Mouse (Mus musculus) olfactory bulb, adult 2 months (tissue): ENCODE results near the gene Zhx3. TPM values are rescaled to one million over a fixed set of nuclear protein-coding genes. Genes with fewer than 3 reads are reported as not detected.

Experiments used
- H3K27ac ChIP-seq: fragments of 200-500 bp; 2 replicates; pipeline ENCODE4 v1.5.1; 2012; ENCODE audit warnings: low read depth, low read length; ENCODE audit not compliant: insufficient read depth
- H3K4me1 ChIP-seq: fragments of 200-500 bp; 2 replicates; pipeline ENCODE4 v1.6.1; 2012; ENCODE audit warnings: low read length; ENCODE audit not compliant: control insufficient read depth, insufficient read depth
- H3K4me3 ChIP-seq: fragments of 200-500 bp; 2 replicates; pipeline ENCODE4 v1.5.1; 2012; ENCODE audit warnings: mild to moderate bottlenecking, low read depth, low read length, moderate library complexity; ENCODE audit not compliant: insufficient read depth
- CTCF ChIP-seq: fragments of 200-500 bp; IDR thresholded peaks from 2 replicates; pipeline ENCODE4 v1.5.1; 2012; ENCODE audit warnings: low read depth, mild to moderate bottlenecking, low read length, moderate library complexity; ENCODE audit not compliant: insufficient read depth
- POLR2A ChIP-seq: fragments of 200-500 bp; IDR thresholded peaks from 2 replicates; pipeline ENCODE4 v1.6.1; 2012; ENCODE audit warnings: mild to moderate bottlenecking, low read depth, low read length, moderate library complexity; ENCODE audit not compliant: insufficient read depth
- WGBS: fragments of 180-500 bp; shearing (Covaris S2); methylation state at CpG from one replicate; pipeline ENCODE4 v1.1.7; 2018; 5-methylcytosine and 5-hydroxymethylcytosine counted together
- polyA plus RNA-seq: library from polyadenylated mRNA; stranded (reverse); fragments of >200 nt; gene quantifications from 2 replicates; pipeline ENCODE4 v1.2.4, GENCODE M21; 2012; ENCODE audit warnings: low replicate concordance; ENCODE audit not compliant: missing spikeins, insufficient read depth, insufficient read length

Gene Zhx3
- polyA plus RNA-seq, 1 experiment = not detected

DNA sequence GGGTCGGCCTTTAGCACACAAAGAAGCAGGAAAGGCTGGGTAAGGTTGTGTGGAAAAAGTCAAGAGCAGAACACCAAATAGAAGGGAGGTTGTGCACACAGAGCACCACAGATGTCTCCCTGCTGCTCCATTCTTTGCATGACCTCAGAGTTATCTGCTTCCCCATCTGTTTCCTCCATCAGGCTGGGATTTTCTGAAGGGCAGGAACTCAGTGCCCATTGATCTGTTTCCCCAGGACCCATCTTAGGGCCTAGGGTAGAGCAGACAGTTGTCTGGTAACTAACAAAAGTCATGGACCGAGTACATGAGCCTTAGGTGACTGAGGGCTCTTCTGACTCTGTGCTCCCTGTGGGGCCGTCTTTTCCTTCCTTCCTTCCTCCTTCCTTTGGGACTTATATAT is 131.2 kb downstream of the Zhx3 start:
- Histone ChIP-seq H3K27ac (no peak overlapping the region), H3K4me3 (no peak overlapping the region), H3K4me1 (peaks cover 30% of the 10 kb centered on the region)
- 71% methylated on average over 3 of the region's 3 CpGs for WGBS
- no peak for TF ChIP-seq POLR2A
- TF ChIP-seq CTCF = no peak

DNA sequence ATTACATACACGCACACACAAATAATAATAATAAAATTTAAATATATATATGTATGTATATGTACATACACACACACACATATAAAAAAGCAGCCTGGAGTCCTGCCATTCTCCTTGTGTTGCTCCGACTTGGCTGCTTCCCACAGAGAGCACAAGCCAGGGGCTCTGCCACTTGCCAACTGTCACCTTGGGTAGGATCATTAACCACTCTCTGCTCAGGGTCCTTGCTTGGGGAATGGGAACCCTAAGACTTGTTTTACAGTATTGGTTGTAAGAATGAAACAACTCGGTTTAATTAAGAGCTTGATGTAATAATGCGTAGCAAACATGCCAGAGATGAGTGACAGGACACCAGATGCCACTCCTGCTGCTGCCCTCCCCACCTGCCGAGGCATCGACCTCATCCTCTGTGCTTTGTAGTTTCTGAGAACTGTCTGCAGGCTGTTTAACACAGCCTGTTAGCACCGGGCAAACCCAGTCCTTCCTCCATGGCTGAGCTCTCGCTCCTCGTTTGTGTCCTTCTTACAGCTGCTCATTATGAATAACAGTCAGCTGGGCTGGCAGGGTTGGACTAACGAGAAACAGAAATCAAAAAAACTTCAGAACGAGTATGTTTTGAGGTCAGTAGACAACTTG is 132.2 kb downstream of the Zhx3 start:
- H3K4me3 ChIP-seq = no peak overlapping the region
- no peak overlapping the region for H3K27ac ChIP-seq
- peaks cover 30% of the 10 kb centered on the region for H3K4me1 ChIP-seq
- TF ChIP-seq CTCF (no peak), POLR2A (no peak)
- WGBS = 46% methylated on average over 11 of the region's 11 CpGs

DNA sequence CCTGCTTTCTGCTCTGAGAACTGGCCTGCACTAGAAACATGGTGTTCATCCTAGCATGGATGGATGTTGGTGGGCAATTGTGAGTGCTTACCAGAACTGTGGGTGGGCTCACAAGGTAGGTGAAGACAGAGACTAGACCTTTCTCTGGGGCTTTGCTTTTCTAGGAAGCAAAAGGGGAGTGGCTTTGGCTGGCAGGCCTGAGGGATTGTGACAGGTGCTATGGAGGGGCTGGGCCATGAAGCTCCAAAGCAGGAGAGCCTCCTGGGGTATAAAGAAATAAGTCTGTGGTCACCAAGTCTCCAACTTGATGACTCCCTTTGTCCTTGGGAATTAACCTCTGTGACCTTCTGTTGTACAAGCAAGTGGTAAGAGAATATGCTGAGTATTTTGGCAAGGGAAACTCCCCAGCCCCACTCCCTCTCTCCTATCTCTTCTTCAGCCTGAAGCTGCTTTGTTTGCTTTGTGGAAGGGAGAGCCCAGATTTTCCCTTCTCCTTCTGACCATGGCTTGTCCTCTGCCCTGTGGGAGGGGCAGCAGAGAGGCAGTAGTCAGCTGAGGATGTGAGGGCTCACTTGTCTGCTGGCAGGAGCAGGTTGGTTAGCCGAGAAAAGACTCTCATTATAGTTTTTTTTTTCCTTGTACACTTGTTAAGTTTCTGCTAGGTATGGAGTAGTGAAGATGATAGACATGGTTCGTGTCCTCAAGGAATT is 133.0 kb downstream of the Zhx3 start:
- H3K4me3 ChIP-seq = no peak overlapping the region
- 60% methylated on average over 2 of the region's 2 CpGs for WGBS
- peaks cover 33% of the 10 kb centered on the region for H3K4me1 ChIP-seq
- TF ChIP-seq CTCF (no peak), POLR2A (no peak)
- no peak overlapping the region for H3K27ac ChIP-seq

DNA sequence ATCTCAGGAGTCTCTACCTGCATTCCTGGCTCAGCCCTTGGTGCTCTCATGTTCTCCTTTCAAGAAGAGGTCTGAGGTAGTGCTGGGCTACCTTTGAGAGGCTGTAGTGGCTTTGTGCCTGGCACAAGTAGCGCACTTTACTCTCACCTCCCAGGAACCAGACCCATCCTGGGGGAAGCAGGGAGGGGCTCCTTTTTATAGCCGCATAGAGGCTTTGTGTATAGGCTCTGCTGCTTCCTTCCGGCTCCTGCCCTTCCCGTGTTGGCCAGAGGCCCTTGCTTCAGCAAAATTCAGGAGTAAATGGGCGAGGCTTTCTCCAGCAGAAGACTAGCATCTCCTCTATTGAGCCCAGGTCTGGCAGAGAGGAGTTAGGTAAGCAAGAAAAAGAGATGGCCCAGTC is 134.4 kb downstream of the Zhx3 start:
- Histone ChIP-seq H3K4me3 (no peak overlapping the region), H3K27ac (no peak overlapping the region), H3K4me1 (peaks cover 35% of the 10 kb centered on the region)
- TF ChIP-seq POLR2A = no peak
- no peak for TF ChIP-seq CTCF
- 66% methylated on average over 5 of the region's 5 CpGs for WGBS

DNA sequence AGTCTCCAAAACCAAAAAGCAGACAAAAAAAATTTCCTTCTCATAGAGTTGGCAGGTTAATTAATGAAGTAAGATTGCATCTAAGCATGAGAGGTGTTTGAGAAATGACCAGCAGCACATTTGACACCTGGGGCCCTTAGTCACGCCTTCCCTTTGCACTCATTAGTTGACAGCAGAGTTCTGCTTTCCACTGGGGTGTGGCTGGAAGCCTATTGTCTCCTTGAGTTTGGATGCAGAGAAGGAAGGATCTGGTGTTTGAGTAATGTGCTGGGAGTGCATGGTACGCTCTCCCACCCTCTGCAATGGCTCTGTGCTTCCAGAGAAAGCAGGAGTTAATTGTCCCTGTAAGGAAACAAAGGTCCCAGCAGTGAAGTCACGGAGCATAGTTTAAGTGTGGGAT is 136.3 kb downstream of the Zhx3 start:
- TF ChIP-seq CTCF = no peak
- TF ChIP-seq POLR2A = no peak
- no peak overlapping the region for H3K4me3 ChIP-seq
- peaks cover 44% of the 10 kb centered on the region for H3K4me1 ChIP-seq
- 89% methylated on average over 3 of the region's 3 CpGs for WGBS
- no peak overlapping the region for H3K27ac ChIP-seq

DNA sequence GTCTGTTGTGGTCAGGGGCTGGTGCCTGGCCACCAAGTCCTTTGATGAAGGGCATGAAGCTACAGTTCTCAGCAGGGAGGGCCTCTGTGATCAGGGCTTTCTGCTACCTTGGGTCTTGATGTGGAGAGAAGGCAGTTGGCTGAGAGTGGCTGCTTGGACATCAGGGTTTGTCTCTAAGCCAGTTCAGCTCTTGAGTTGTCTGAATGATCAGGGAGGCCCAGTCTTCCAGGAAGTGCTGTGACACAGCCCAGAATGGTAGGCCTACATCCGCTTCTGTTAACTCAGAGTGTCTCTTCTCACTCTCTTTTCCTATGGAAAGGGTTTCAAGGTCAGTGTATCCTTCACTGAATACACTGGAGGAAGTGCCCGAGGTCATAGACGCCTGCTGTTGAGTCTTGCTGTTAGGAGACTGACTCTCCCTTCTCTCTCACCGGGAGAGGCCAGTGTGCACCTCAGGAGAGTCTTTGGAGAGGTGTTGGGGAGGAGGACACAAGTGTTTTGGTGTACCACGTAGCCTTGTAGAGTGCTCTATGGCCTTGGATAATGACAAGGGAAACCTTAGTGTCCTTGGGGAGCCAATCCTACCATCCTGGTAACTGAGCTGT is 137.0 kb downstream of the Zhx3 start:
- 91% methylated on average over 5 of the region's 5 CpGs for WGBS
- Histone ChIP-seq H3K27ac (no peak overlapping the region), H3K4me3 (no peak overlapping the region), H3K4me1 (peaks cover 42% of the 10 kb centered on the region)
- TF ChIP-seq POLR2A (no peak), CTCF (no peak)

DNA sequence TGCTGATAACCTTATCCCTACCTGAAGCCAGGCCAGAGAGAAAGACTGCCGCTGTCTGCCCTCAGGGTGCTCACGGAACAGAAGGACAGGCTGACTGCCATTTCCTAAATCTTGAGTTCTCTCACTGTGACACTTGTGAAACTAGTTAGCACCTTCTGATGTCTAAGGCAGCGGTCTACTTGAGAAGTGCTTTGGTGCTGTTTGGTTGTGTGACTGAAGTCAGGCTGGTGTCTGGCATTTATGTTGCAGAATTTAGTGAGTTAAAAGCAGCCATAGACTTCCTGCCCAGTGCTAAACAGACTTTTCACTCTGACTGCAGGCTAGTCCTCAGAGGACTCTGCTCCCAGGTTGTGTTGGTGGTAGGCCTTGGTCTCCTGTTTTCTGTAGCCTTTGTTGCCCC is 138.5 kb downstream of the Zhx3 start:
- 75% methylated on average over 3 of the region's 3 CpGs for WGBS
- H3K4me1 ChIP-seq = peaks cover 42% of the 10 kb centered on the region
- TF ChIP-seq CTCF (no peak), POLR2A (no peak)
- no peak overlapping the region for H3K27ac ChIP-seq
- H3K4me3 ChIP-seq = no peak overlapping the region

DNA sequence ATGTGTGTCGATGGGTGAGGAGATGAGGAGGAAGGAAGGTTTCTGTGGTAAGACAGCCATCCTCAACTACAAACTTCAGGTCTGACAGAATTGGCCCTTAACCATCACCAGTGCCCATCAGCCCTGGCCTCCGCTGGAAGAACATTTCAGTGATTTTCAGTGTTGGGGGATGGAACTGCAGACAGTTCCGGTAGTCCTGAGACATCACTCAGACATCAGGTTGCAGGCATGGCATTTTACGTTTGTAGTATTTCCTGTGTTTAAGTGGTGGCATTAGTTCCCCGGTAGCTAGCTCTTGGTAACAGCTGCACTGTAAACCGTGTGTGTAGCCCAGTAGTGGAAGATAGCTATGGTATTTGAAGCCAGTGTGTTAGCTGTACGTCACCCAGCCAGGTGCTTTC is 139.7 kb downstream of the Zhx3 start:
- H3K4me1 ChIP-seq = peaks cover 40% of the 10 kb centered on the region
- TF ChIP-seq POLR2A (no peak), CTCF (no peak)
- H3K4me3 ChIP-seq = peak overlapping the region; percentile 74
- WGBS = 18% methylated on average over 7 of the region's 7 CpGs
- H3K27ac ChIP-seq = no peak overlapping the region

DNA sequence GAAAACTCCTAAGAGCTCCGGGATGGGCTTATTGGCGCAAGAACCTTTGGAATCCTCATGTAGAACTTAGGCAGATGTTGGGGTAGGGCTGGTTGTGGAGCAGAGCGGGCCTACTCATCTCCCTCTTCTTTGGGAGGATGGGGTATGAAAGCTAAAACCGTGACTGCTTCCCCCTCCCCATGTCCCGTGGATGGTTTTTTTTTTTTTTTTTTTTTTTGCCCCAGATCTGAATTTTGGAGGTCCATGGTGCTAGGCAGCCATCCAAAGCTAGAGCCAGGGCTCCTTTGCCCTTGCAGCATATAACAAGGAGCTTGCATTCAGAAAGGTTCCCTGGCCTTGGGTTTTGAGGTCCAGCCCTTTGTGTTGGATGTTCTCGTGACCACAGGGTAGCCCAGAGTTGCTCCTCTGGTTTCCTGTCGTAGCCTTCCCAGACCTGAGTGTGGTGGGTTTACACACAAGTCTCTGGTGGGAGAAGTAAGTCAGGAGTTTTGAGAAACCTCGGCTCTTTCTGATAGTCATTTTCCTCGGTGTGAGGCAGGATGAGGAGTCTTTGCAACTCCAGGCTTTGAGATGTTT is 140.3 kb downstream of the Zhx3 start:
- H3K4me1 ChIP-seq = peaks cover 38% of the 10 kb centered on the region
- no peak for TF ChIP-seq POLR2A
- TF ChIP-seq CTCF = no peak
- WGBS = 10% methylated on average over 9 of the region's 9 CpGs
- H3K27ac ChIP-seq = no peak overlapping the region
- peak overlapping the region; percentile 74 for H3K4me3 ChIP-seq

DNA sequence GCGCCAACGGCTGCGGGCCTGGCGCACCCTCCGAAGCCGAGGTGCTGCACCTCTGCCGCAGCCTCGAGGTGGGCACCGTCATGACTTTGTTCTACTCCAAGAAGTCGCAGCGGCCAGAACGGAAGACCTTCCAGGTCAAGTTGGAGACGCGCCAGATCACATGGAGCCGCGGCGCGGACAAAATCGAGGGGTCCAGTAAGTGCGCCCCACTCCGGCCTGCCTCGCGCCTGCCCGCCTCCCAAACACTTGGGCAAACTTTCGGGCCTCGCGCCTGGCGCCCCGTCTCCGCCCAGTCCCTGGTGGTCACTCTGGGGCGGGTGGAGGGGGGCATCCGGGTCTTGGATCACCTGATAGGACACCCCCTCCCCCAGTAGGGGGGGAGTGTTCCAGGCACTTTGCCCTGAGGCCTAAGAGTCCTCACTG is 140.9 kb downstream of the Zhx3 start:
- peak overlapping the region; percentile 74 for H3K4me3 ChIP-seq
- H3K27ac ChIP-seq = peak overlapping the region; percentile 54; the same call in 1 of the 2 replicates
- peaks cover 38% of the 10 kb centered on the region for H3K4me1 ChIP-seq
- TF ChIP-seq CTCF = no peak
- TF ChIP-seq POLR2A = no peak
- WGBS = 0% methylated on average over 32 of the region's 32 CpGs
